Mouse (Mus musculus) liver, postnatal 0 days (tissue): Measurements from ENCODE around the gene Cdc42bpa. TPM values are rescaled to one million over a fixed set of nuclear protein-coding genes. Genes with fewer than 3 reads are reported as not detected.

Experiments
- ATAC-seq: fragments of 200-750 bp; cut with Nextera tagmentation; 2 replicates; pipeline ENCODE4 v1.8.0; 2017; ENCODE audit warnings: mild to moderate bottlenecking, moderate library complexity
- DNase-seq: peaks from one replicate; pipeline ENCODE4 v3.0.0-alpha.2; 2016
- H3K27ac ChIP-seq: fragments of 300-500 bp; sonication (generic); 2 replicates; pipeline ENCODE4 v1.5.1; 2014; ENCODE audit warnings: antibody characterized with exemption, moderate library complexity, mild to moderate bottlenecking, low read depth
- H3K27me3 ChIP-seq: fragments of 300-500 bp; sonication (generic); 2 replicates; pipeline ENCODE4 v1.6.1; 2014; ENCODE audit warnings: low read length, control low read depth, mixed read lengths; ENCODE audit not compliant: insufficient read depth
- H3K36me3 ChIP-seq: fragments of 300-500 bp; sonication (generic); replicated peaks from 2 replicates; pipeline ENCODE4 v1.6.1; 2014; ENCODE audit warnings: mild to moderate bottlenecking, control low read depth, low read length, moderate library complexity, mixed read lengths; ENCODE audit not compliant: insufficient read depth
- H3K4me1 ChIP-seq: fragments of 300-500 bp; sonication (generic); 2 replicates; pipeline ENCODE4 v1.6.1; 2014; ENCODE audit warnings: antibody characterized with exemption, mild to moderate bottlenecking, control low read depth; ENCODE audit not compliant: insufficient read depth
- H3K4me2 ChIP-seq: fragments of 300-500 bp; sonication (generic); 2 replicates; pipeline ENCODE4 v1.6.1; 2014; ENCODE audit warnings: low read depth, mild to moderate bottlenecking, low read length, moderate library complexity, mixed read lengths
- H3K4me3 ChIP-seq: fragments of 300-500 bp; sonication (generic); 2 replicates; pipeline ENCODE4 v1.5.1; 2014; ENCODE audit warnings: low read depth, low read length
- H3K9ac ChIP-seq: fragments of 300-500 bp; sonication (generic); replicated peaks from 2 replicates; pipeline ENCODE4 v1.6.1; 2014; ENCODE audit warnings: mild to moderate bottlenecking, moderate library complexity
- H3K9me3 ChIP-seq: fragments of 300-500 bp; sonication (generic); 2 replicates; pipeline ENCODE4 v1.6.1; 2016; ENCODE audit warnings: mild to moderate bottlenecking, control low read depth, low read length, mixed read lengths
- CTCF ChIP-seq: sonication (generic); IDR thresholded peaks from 2 replicates; pipeline ENCODE4 v1.5.1; 2016; ENCODE audit warnings: antibody characterized with exemption, low read depth
- EP300 ChIP-seq: IDR thresholded peaks from 2 replicates; pipeline ENCODE4 v1.6.1; 2016; ENCODE audit warnings: antibody characterized with exemption, low read depth, mild to moderate bottlenecking
- WGBS: fragments of 180-500 bp; shearing (Covaris S2); extraction: QIAGEN DNeasy Blood & Tissue Kit; methylation state at CpG from one replicate; pipeline ENCODE4 v1.1.7; 2014; ENCODE audit not compliant: insufficient replicate concordance; 5-methylcytosine and 5-hydroxymethylcytosine counted together
- polyA plus RNA-seq: library from polyadenylated mRNA; unstranded; fragments of >200 nt; fragmentation: Nextera tagmentation; extraction: Ambion mirVana; gene quantifications from 2 replicates; pipeline ENCODE4 v1.2.1, GENCODE M21; 2015

The Cdc42bpa gene
- polyA plus RNA-seq, 1 experiment from 2014 or later = 3.5 TPM

DNA sequence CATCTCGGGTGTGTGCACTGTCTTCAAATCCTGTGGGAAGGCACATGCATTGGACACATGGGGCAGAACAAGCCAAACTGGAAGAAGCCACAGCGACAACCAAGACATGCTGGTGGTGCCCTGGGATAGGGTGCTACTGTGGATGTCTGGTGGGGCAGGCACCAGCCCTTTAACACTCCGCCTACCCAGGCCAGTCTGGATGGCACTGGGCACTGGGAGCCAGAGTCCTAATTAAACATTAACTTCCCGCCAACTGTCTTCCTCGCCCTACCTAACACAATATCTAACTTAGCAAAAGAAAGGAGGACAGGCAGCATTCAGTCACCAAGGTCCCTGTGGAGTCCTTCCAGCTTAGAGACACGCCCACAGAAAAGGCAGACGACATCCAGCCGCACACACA, 215.4 kb downstream of the Cdc42bpa start:
- peaks cover 21% of the 10 kb centered on the region for H3K4me1 ChIP-seq
- H3K27me3 ChIP-seq = no peaks in the 10 kb centered on the region
- WGBS = 53% methylated on average over 8 of the region's 8 CpGs
- H3K9ac ChIP-seq = no peak overlapping the region
- no peak for TF ChIP-seq CTCF
- TF ChIP-seq EP300 = no peak
- DNase-seq (no peak), ATAC-seq (peak; percentile 64)
- peaks cover 4% of the 10 kb centered on the region; the same call in 1 of the 2 replicates for H3K36me3 ChIP-seq
- peak overlapping the region; percentile 62 for H3K27ac ChIP-seq
- no peak overlapping the region for H3K4me3 ChIP-seq
- peak overlapping the region; percentile 0; the same call in 1 of the 2 replicates for H3K4me2 ChIP-seq
- H3K9me3 ChIP-seq = no peaks in the 10 kb centered on the region

DNA sequence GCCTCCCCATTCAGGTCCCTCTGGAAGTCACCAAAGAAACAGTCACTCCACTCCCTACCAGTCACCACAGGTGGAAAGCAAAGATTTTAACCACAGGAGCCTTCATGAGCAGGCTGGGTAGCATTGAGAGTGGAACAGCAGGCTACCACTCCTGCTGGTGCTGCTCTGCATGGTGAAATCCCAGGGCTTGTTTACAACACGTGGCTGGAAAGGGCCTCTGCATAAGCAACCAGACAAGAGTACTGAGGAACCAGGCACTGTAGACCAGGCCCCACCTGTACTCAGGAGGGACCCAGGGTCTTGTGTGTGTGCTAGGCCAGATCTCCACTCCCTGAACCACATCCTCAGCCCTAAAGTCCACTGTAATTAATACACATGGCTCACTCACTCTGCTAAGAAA, 216.5 kb downstream of the Cdc42bpa start:
- ATAC-seq (peak; percentile 43; the same call in 1 of the 2 replicates), DNase-seq (no peak)
- Histone ChIP-seq H3K4me3 (no peak overlapping the region), H3K9me3 (no peaks in the 10 kb centered on the region), H3K4me1 (peaks cover 21% of the 10 kb centered on the region), H3K4me2 (no peak overlapping the region), H3K27me3 (no peaks in the 10 kb centered on the region), H3K27ac (0 out of 2 replicates have a peak overlapping the region, but pooled peaks have one; percentile 6), H3K9ac (no peak overlapping the region), H3K36me3 (no peaks in the 10 kb centered on the region)
- TF ChIP-seq CTCF (no peak), EP300 (no peak)
- 31% methylated on average over 1 of the region's 1 CpGs for WGBS

DNA sequence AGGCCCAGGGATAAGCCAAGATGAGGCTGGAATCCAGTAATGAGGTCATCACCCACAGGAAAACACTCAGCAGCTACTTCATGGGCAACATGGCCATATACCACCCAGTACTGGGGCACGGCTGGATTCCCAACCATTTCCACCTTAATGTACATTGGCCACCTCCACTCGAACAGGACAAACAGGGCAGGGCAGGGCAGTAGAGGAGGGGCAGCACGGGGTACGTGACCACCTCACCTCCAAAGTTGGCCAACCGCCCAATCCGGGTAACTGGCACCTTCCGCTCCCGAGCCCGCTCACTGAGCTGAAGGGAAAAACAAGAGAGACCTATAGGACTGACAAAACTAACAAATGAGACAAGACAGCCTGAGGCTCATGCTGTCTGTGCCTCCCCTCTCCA, 218.1 kb downstream of the Cdc42bpa start:
- Histone ChIP-seq H3K9me3 (no peaks in the 10 kb centered on the region), H3K4me1 (peaks cover 28% of the 10 kb centered on the region), H3K9ac (0 out of 2 replicates have a peak overlapping the region, but pooled peaks have one; percentile 8), H3K4me2 (no peak overlapping the region), H3K27ac (peak overlapping the region; percentile 35; the same call in 1 of the 2 replicates), H3K27me3 (no peaks in the 10 kb centered on the region), H3K4me3 (no peak overlapping the region), H3K36me3 (no peaks in the 10 kb centered on the region)
- no peak for DNase-seq
- TF ChIP-seq CTCF (no peak), EP300 (no peak)
- ATAC-seq = no peak
- WGBS = 88% methylated on average over 9 of the region's 9 CpGs

DNA sequence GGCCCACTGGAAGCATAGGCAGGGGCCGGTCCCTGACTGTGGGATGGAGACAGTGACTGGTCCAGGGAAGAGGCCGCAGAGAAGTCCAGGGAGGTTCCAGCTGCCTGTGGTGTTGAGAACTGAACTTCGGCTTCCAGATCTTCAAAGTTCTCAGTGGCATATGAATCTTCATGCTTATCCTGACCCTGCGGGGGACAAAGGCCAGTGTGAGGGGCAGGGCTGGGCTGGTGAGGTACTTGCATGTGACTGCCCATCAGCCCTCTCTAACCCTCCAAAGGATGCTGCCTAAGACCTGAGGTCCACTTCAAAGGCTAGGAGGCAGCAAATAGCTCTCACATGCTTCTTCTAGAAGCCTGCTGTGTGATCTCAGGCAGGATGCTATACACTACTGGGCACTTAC, 218.8 kb downstream of the Cdc42bpa start:
- Histone ChIP-seq H3K4me3 (no peak overlapping the region), H3K9me3 (no peaks in the 10 kb centered on the region), H3K36me3 (no peaks in the 10 kb centered on the region), H3K27ac (no peak overlapping the region), H3K9ac (no peak overlapping the region), H3K4me2 (no peak overlapping the region), H3K4me1 (peaks cover 32% of the 10 kb centered on the region), H3K27me3 (no peaks in the 10 kb centered on the region)
- ATAC-seq (no peak), DNase-seq (no peak)
- WGBS = 90% methylated on average over 4 of the region's 4 CpGs
- no peak for TF ChIP-seq EP300
- TF ChIP-seq CTCF = no peak

DNA sequence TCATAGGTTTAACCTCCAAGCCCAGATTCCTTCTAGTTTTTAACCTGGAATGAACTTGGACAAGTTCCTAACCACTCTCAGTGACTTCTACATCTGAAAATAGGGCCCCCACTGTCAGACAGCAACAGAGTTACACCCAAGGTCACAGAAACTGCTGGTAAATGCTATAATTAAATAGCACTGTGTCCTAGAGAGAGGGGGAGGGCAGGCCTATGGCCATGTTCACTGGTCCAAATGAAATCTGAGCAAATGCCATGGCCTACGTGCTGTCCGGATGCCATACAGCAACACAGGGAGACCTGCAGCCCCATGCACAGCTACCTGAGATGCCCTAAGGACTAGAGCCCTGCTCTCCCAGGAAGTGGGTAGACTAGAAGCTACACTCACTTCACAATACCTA, 219.6 kb downstream of the Cdc42bpa start:
- Histone ChIP-seq H3K9ac (no peak overlapping the region), H3K4me2 (no peak overlapping the region), H3K27me3 (no peaks in the 10 kb centered on the region), H3K9me3 (no peaks in the 10 kb centered on the region), H3K36me3 (no peaks in the 10 kb centered on the region), H3K4me1 (peaks cover 35% of the 10 kb centered on the region), H3K4me3 (no peak overlapping the region), H3K27ac (no peak overlapping the region)
- DNase-seq (no peak), ATAC-seq (no peak)
- 93% methylated on average over 2 of the region's 2 CpGs for WGBS
- TF ChIP-seq CTCF = no peak
- TF ChIP-seq EP300 = no peak

DNA sequence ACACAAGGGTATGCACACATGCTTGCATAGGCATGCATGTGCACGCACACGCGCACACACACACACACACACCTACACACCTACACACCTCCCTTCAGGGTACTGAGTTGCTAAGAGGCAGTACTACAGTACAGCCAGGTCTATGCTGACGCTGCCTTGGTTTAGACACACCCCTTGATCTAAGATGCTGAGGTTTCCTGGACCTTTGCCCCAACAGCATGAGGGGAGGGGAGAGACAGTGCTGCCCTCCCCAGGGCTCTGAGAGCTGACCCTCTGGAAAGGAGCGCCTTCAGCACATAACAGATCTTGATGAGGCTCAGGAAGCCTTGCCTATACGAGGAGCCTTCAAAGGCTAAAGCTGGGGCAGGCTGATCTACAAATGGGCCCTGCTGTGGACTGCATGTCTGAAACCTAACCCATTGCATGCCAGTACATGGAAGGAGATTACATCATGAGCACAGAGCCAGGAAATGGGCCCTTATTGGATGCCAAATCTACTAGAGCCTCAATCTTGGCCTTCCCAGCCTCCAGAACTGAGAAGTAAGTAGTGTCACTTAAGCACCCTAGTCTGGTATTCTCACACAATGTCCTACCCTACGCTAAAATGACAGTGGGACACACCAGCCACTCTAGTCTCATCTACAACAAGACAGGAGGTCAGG, 221.2 kb downstream of the Cdc42bpa start:
- Histone ChIP-seq H3K36me3 (no peaks in the 10 kb centered on the region), H3K4me2 (no peak overlapping the region), H3K4me3 (no peak overlapping the region), H3K9me3 (no peaks in the 10 kb centered on the region), H3K9ac (no peak overlapping the region), H3K27me3 (no peaks in the 10 kb centered on the region), H3K4me1 (peaks cover 32% of the 10 kb centered on the region), H3K27ac (peak overlapping the region; percentile 58)
- DNase-seq = no peak
- WGBS = 77% methylated on average over 7 of the region's 7 CpGs
- no peak for ATAC-seq
- no peak for TF ChIP-seq EP300
- TF ChIP-seq CTCF = no peak
